Mouse (Mus musculus): ENCODE results near the gene Zeb2. TPM values are rescaled to one million over a fixed set of nuclear protein-coding genes. Genes with fewer than 3 reads are reported as not detected.
A peak's percentile ranks its signal among the peaks of the same experiment; 100 is the strongest.

Zeb2 gene
- polyA plus RNA-seq, 1 experiment from 2014 or later, result 57.1 TPM

DNA sequence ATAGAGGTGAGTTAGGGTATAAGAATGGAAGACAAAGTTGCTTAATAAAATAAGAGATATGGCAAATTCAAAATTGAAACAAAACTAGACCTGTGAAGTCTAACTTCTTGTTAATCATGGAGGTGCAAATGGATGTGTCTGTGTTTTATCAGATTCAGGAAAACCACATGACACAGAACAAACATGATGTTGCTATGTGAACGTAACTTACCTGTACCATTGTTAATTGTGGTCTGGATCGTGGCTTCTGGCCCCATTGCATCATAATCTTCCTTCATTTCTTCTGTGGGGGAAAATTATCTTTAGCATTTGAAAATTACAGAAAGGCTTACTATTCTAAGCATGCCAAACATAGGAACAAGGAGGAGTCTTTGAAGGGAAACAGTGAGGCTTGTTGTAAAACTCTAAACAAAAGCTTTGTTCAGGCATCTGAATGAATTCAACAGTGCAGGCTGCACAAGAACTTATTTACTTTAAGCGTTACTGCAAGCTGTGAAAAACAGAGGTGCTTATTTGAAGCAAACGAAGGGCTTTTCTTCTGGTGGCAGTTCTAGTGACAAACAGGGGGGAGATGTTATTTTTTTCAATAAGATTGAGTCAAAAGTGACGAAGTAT is 99.9 kb downstream of the Zeb2 start:
- Histone ChIP-seq H3K9me3 (replicated peaks) (no peaks in the 10 kb centered on the region), H3K27ac (no peak overlapping the region), H3K4me3 (replicated peaks) (no peak overlapping the region), H3K27me3 (no peaks in the 10 kb centered on the region), H3K9ac (no peak overlapping the region), H3K4me1 (no peaks in the 10 kb centered on the region), H3K36me3 (peaks cover 38% of the 10 kb centered on the region), H3K4me2 (no peak overlapping the region)
- 87% methylated on average over 5 of the region's 5 CpGs for WGBS
- no peak for ATAC-seq (replicated peaks; ENCODE audit: low FRiP score)

DNA sequence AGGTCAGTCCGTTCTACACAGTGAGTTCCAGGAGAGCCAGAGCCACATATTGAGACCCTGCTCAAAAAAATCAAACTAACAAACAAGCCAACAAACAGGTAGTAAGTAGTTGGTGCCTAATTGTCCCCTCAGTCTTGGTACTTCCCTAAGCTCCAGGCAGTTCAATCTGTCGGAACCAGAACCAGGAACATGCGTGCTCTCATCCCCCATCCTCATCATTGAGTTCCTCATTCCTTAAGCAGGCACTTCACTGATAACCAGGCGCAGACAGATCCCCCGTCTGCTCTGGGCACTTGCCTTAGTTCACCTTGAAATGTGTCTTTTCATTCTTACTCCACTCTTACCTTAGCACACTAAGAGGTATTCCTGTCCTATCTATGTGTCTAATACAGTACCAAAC is 103.9 kb downstream of the Zeb2 start:
- Histone ChIP-seq H3K4me3 (replicated peaks) (no peak overlapping the region), H3K9me3 (replicated peaks) (no peaks in the 10 kb centered on the region), H3K27ac (no peak overlapping the region), H3K27me3 (no peaks in the 10 kb centered on the region), H3K4me1 (no peaks in the 10 kb centered on the region), H3K36me3 (peaks cover 22% of the 10 kb centered on the region), H3K4me2 (no peak overlapping the region), H3K9ac (no peak overlapping the region)
- ATAC-seq (replicated peaks; ENCODE audit: low FRiP score), result no peak
- 91% methylated on average over 5 of the region's 5 CpGs for WGBS

- no peak overlapping the region for H3K9ac ChIP-seq
- no peak overlapping the region for H3K4me2 ChIP-seq
- H3K9me3 ChIP-seq (replicated peaks), result no peaks in the 10 kb centered on the region
- no peaks in the 10 kb centered on the region for H3K27me3 ChIP-seq
- 89% methylated on average over 3 of the region's 3 CpGs for WGBS
- no peak for ATAC-seq (replicated peaks; ENCODE audit: low FRiP score)
- H3K4me3 ChIP-seq (replicated peaks), result no peak overlapping the region
- H3K27ac ChIP-seq, result no peak overlapping the region
- no peaks in the 10 kb centered on the region for H3K4me1 ChIP-seq
- H3K36me3 ChIP-seq, result peaks cover 22% of the 10 kb centered on the region
Observed at GRCm38 (mm10) chr2:45012676-45013075, 104.5 kb downstream of the Zeb2 start.

DNA sequence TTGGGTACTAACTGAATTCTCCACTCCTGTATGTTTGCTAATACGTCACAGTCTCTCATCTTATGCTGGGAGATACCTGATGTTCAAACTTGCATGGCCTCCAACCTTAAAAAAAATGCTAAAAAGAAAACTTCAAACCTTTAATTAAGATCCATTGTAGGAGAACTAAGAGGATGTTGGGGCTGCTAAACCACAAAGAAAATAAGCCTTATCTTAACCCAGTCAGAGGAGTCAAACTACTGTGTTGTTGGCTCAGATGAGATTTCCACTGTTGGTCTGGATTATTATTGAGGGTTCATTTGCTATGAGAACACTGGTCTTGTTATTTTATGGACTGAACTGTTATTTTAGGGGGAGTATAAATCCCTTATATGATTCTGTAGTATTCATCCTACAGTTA is 106.5 kb downstream of the Zeb2 start:
- no peak overlapping the region for H3K4me2 ChIP-seq
- no peak overlapping the region for H3K9ac ChIP-seq
- no peak for ATAC-seq (replicated peaks; ENCODE audit: low FRiP score)
- 95% methylated on average over 1 of the region's 1 CpGs for WGBS
- H3K4me3 ChIP-seq (replicated peaks), result no peak overlapping the region
- H3K36me3 ChIP-seq, result peaks cover 15% of the 10 kb centered on the region
- no peaks in the 10 kb centered on the region for H3K27me3 ChIP-seq
- H3K27ac ChIP-seq, result no peak overlapping the region
- no peaks in the 10 kb centered on the region for H3K4me1 ChIP-seq
- H3K9me3 ChIP-seq (replicated peaks), result no peaks in the 10 kb centered on the region

DNA sequence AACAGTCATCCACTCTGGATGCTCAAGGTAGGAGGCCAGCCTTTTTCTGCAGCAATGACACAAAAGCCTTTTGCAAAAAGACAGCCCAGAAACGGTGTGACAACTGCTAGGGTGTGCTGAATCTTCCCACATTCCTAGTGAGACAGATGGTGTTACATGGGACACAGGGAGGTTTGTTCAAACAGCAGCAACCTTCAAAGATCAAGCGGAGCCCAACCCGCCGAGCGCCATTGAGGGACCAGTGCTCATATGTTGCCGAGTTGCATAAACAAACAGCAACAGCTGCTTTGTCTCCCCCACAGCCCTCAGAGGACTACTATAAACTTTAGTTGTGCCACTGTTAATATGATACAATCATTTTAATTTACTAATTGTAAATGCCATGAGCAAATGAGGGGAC is 117.3 kb downstream of the Zeb2 start:
- peak; percentile 52; the same call in 1 of the 2 replicates for ATAC-seq (replicated peaks; ENCODE audit: low FRiP score)
- Histone ChIP-seq H3K9me3 (replicated peaks) (no peaks in the 10 kb centered on the region), H3K36me3 (peaks cover 45% of the 10 kb centered on the region), H3K9ac (no peak overlapping the region), H3K27me3 (no peaks in the 10 kb centered on the region), H3K27ac (0 out of 2 replicates have a peak overlapping the region, but pooled peaks have one; percentile 22), H3K4me1 (peaks cover 5% of the 10 kb centered on the region), H3K4me2 (no peak overlapping the region), H3K4me3 (replicated peaks) (no peak overlapping the region)
- 20% methylated on average over 6 of the region's 6 CpGs for WGBS

- Histone ChIP-seq H3K27ac (no peak overlapping the region), H3K4me3 (replicated peaks) (no peak overlapping the region), H3K9me3 (replicated peaks) (no peaks in the 10 kb centered on the region), H3K9ac (no peak overlapping the region), H3K27me3 (no peaks in the 10 kb centered on the region), H3K4me2 (no peak overlapping the region), H3K4me1 (peaks cover 5% of the 10 kb centered on the region), H3K36me3 (peaks cover 51% of the 10 kb centered on the region)
- no peak for ATAC-seq (replicated peaks; ENCODE audit: low FRiP score)
- 94% methylated on average over 5 of the region's 5 CpGs for WGBS
Observed at GRCm38 (mm10) chr2:44998710-44999109, 118.5 kb downstream of the Zeb2 start.

DNA sequence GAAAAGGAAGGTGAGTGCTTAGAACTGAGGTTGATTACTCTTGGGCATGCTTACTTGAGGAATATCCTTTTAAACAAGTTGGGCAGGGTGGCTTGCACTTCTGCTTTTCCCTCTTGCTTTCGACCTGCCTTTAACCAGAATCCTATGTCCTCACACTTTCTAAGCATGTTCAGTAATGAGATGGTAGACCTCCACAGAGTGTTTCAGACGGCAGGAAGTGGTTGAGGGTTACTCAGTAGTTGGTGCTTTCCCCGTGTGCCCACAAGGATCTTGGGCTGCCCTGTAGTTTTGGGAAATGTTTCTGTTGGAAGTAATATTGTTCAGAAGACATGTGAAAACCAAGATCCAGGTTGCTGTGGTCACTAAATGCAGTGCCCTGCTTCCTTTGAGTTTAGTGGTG is 135.5 kb downstream of the Zeb2 start:
- WGBS, result 88% methylated on average over 3 of the region's 3 CpGs
- no peak overlapping the region for H3K4me3 ChIP-seq (replicated peaks)
- no peaks in the 10 kb centered on the region for H3K36me3 ChIP-seq
- no peak overlapping the region for H3K9ac ChIP-seq
- no peak for ATAC-seq (replicated peaks; ENCODE audit: low FRiP score)
- H3K4me1 ChIP-seq, result peaks cover 28% of the 10 kb centered on the region
- H3K27me3 ChIP-seq, result no peaks in the 10 kb centered on the region
- H3K4me2 ChIP-seq, result no peak overlapping the region
- H3K9me3 ChIP-seq (replicated peaks), result no peaks in the 10 kb centered on the region
- no peak overlapping the region for H3K27ac ChIP-seq

DNA sequence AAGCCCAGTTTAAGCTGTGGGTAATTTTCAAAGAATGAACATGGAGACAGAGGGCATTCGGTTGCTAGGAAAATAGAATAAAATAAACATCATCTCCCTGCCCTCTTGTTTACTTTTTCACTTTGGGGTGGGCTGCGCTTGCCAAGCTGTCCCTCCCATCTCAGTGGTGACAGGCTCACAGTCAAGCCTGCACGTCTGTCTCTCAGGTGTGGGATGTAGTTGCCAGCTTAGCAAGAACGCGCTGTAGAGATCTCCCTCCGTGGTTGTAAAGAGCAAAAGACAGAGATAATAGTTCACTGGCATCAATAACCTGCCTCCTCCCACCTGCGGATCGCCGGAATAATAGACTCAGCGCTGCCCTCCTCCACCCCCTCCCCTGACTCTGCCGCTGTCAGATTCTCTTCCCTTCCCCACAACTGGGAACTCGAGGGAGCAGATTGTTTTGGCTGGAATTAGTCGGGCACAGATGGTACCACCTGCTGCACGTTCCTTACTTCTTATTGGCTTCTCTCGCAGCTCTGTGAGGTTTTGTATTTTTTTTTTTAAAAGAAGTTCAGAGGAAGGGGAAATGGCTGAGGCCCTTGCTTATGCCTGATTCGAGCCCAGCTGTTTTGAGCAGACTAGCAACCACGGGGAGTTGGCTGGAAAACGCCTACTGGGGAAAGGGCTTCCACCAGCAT is 138.0 kb downstream of the Zeb2 start:
- no peaks in the 10 kb centered on the region for H3K36me3 ChIP-seq
- 7% methylated on average over 18 of the region's 18 CpGs for WGBS
- peak overlapping the region; percentile 30 for H3K4me3 ChIP-seq (replicated peaks)
- no peak overlapping the region for H3K9ac ChIP-seq
- H3K27ac ChIP-seq, result no peak overlapping the region
- H3K4me2 ChIP-seq, result peak overlapping the region; percentile 61
- no peaks in the 10 kb centered on the region for H3K9me3 ChIP-seq (replicated peaks)
- 0 out of 2 replicates have a peak, but pooled peaks have one; percentile 24 for ATAC-seq (replicated peaks; ENCODE audit: low FRiP score)
- H3K27me3 ChIP-seq, result no peaks in the 10 kb centered on the region
- peaks cover 33% of the 10 kb centered on the region for H3K4me1 ChIP-seq

- H3K27me3 ChIP-seq, result no peaks in the 10 kb centered on the region
- no peak overlapping the region for H3K4me3 ChIP-seq (replicated peaks)
- no peaks in the 10 kb centered on the region for H3K36me3 ChIP-seq
- ATAC-seq (replicated peaks; ENCODE audit: low FRiP score), result no peak
- H3K9ac ChIP-seq, result no peak overlapping the region
- no peaks in the 10 kb centered on the region; the same call in 1 of the 2 replicates for H3K9me3 ChIP-seq (replicated peaks)
- peaks cover 33% of the 10 kb centered on the region for H3K4me1 ChIP-seq
- WGBS, result 81% methylated on average over 6 of the region's 6 CpGs
- no peak overlapping the region; the same call in 1 of the 2 replicates for H3K27ac ChIP-seq
- no peak overlapping the region for H3K4me2 ChIP-seq
Observed at GRCm38 (mm10) chr2:44978038-44978437, 139.2 kb downstream of the Zeb2 start.

GRCm38 (mm10) chr2:44977556-44977955 is 139.6 kb downstream of the Zeb2 start:
- no peaks in the 10 kb centered on the region; the same call in 1 of the 2 replicates for H3K9me3 ChIP-seq (replicated peaks)
- ATAC-seq (replicated peaks; ENCODE audit: low FRiP score), result no peak
- peaks cover 33% of the 10 kb centered on the region for H3K4me1 ChIP-seq
- no peaks in the 10 kb centered on the region for H3K27me3 ChIP-seq
- H3K4me2 ChIP-seq, result no peak overlapping the region
- no peak overlapping the region for H3K9ac ChIP-seq
- 57% methylated on average over 2 of the region's 2 CpGs for WGBS
- no peak overlapping the region for H3K4me3 ChIP-seq (replicated peaks)
- H3K27ac ChIP-seq, result no peak overlapping the region; the same call in 1 of the 2 replicates
- H3K36me3 ChIP-seq, result no peaks in the 10 kb centered on the region

GRCm38 (mm10) chr2:44977051-44977450 is 140.1 kb downstream of the Zeb2 start:
- peak overlapping the region; percentile 65 for H3K27ac ChIP-seq
- H3K9me3 ChIP-seq (replicated peaks), result no peaks in the 10 kb centered on the region; the same call in 1 of the 2 replicates
- no peaks in the 10 kb centered on the region for H3K27me3 ChIP-seq
- 23% methylated on average over 3 of the region's 3 CpGs for WGBS
- H3K36me3 ChIP-seq, result no peaks in the 10 kb centered on the region
- H3K4me2 ChIP-seq, result no peak overlapping the region
- H3K4me3 ChIP-seq (replicated peaks), result no peak overlapping the region
- peaks cover 33% of the 10 kb centered on the region for H3K4me1 ChIP-seq
- peak; percentile 86 for ATAC-seq (replicated peaks; ENCODE audit: low FRiP score)
- no peak overlapping the region for H3K9ac ChIP-seq

GRCm38 (mm10) chr2:44976484-44976883 is 140.7 kb downstream of the Zeb2 start:
- Histone ChIP-seq H3K9ac (no peak overlapping the region), H3K36me3 (no peaks in the 10 kb centered on the region), H3K27ac (peak overlapping the region; percentile 65), H3K4me3 (replicated peaks) (no peak overlapping the region), H3K9me3 (replicated peaks) (no peaks in the 10 kb centered on the region; the same call in 1 of the 2 replicates), H3K4me2 (no peak overlapping the region), H3K27me3 (no peaks in the 10 kb centered on the region), H3K4me1 (peaks cover 33% of the 10 kb centered on the region)
- WGBS, result 17% methylated on average over 4 of the region's 4 CpGs
- ATAC-seq (replicated peaks; ENCODE audit: low FRiP score), result peak; percentile 70
